Mouse (Mus musculus) small intestine, adult 10 weeks (tissue): ENCODE results near the gene Olfr1275. TPM values are rescaled to one million over a fixed set of nuclear protein-coding genes. Genes with fewer than 3 reads are reported as not detected.

ENCODE experiments used
- polyA plus RNA-seq: library from polyadenylated mRNA; stranded (reverse); fragments of 350-450 nt; fragmentation: Illumina TruSeq; extraction: RNeasy Lipid Tissue Mini Kit (QIAGEN cat#74804); gene quantifications from one replicate; pipeline ENCODE4 v1.2.3, GENCODE M21; 2014; ENCODE audit warnings: low replicate concordance

Olfr1275 gene
- polyA plus RNA-seq = not detected

GRCm38 (mm10) chr2:111235186-111235585 lies at the start of gene Olfr1275:
Gene Olfr1275 (minus strand): TSS chr2:111235286.

GRCm38 (mm10) chr2:111274006-111274405 lies 38.9 kb upstream of the Olfr1275 start, which contains the start of gene Olfr1277:
Gene Olfr1277 (minus strand): TSS chr2:111274106.

GRCm38 (mm10) chr2:111254216-111254615 lies 19.1 kb upstream of the Olfr1275 start, which contains the start of gene Olfr1276:
Gene Olfr1276 (plus strand): TSS chr2:111254516.

GRCm38 (mm10) chr2:111229502-111229901 lies 5.6 kb downstream of the Olfr1275 start, which contains the start of gene 4930430A15Rik:
Gene 4930430A15Rik (minus strand): TSS chr2:111229602.

Other genes starting within 250 kb of the Olfr1275 start
- gene Gm13941, start 129.3 kb downstream of the Olfr1275 start, polyA plus RNA-seq = not detected
- not detected for gene Gm15130, start 82.3 kb downstream of the Olfr1275 start, polyA plus RNA-seq
- not detected for gene 4930430A15Rik, start 5.7 kb downstream of the Olfr1275 start, polyA plus RNA-seq
- not detected for gene Olfr1276, start 19.2 kb upstream of the Olfr1275 start, polyA plus RNA-seq
- gene Olfr1277, start 38.8 kb upstream of the Olfr1275 start, polyA plus RNA-seq = not detected
- gene Olfr1278, start 54.9 kb upstream of the Olfr1275 start, polyA plus RNA-seq = not detected
- not detected for gene Olfr1279, start 65.3 kb upstream of the Olfr1275 start, polyA plus RNA-seq
- not detected for gene Olfr1280, start 78.7 kb upstream of the Olfr1275 start, polyA plus RNA-seq
- gene Olfr1281, start 91.2 kb upstream of the Olfr1275 start, polyA plus RNA-seq = not detected
- gene Olfr1282, start 100.8 kb upstream of the Olfr1275 start, polyA plus RNA-seq = not detected
- not detected for gene Olfr1283, start 131.5 kb upstream of the Olfr1275 start, polyA plus RNA-seq
- gene Olfr1284, start 140.2 kb upstream of the Olfr1275 start, polyA plus RNA-seq = not detected
- gene Olfr1286, start 187.8 kb upstream of the Olfr1275 start, polyA plus RNA-seq = not detected
- not detected for gene Olfr1287, start 213.9 kb upstream of the Olfr1275 start, polyA plus RNA-seq
- gene Olfr1288, start 238.8 kb upstream of the Olfr1275 start, polyA plus RNA-seq = not detected
- not detected for gene Olfr1289, start 245.5 kb upstream of the Olfr1275 start, polyA plus RNA-seq